Mouse (Mus musculus): ENCODE measurements around the gene Ssh1. TPM values are rescaled to one million over a fixed set of nuclear protein-coding genes. Genes with fewer than 3 reads are reported as not detected.
A peak's percentile ranks its signal among the peaks of the same experiment; 100 is the strongest.

Ssh1 gene
- polyA plus RNA-seq, 1 experiment from 2014 or later: 28.2 TPM

DNA sequence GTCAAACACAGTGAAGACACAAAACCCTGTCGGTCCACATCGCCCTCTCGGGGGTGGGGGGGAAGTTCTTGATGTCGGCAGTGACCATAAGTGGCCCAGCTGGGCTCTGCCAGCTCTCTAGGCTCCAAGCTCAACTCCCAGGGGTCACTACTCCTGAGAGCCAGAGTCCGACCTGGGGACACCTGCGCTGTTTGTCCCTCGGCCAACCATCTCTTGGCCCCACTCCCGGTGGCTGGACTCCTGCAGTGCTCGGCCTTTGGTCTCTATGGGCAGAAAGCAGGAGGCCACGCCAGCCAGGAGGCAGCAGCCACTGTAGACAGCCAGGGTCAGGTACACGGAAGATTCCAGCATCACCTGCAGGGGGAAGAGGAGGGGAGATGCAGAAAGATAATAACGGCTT is 34.4 kb upstream of the Ssh1 start:
- WGBS: 87% methylated on average over 12 of the region's 12 CpGs
- no peak for ATAC-seq (ENCODE audit: low FRiP score, low TSS enrichment)

DNA sequence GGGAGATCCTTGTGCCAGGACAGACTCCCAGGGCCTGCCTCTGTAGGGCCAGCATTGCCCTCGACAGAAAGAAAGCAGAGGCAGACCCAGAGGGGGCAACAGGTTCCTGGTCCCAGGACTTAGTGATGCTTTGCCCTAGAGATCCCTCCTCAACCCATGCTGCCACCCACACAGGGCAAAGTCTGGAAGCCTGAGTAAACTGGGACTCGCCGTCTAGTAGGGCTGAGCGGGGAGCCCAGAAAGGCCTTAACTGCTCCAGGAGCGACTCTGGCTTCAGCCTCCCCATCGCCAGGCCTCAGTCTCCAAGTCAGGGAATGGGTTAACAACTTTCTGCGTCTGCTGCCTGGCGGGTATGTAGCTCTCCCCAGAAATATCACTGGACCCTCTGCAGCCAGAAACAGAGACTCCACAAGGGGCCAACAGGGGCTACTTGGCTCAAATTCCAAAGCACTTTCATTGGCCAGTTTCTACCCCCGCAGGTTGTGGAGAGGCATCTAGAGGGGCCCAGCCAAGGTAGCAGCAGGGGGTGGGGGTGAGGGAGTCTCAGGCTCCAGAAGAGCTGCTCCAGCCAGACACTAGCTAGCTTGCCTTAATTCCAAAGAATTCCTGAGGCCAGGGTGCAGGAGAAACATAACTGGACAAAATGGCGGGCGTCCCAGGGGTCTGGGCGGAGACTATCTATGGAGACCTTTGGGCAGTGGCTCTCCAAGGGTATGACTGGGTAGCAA is 33.7 kb upstream of the Ssh1 start:
- H3K4me2 ChIP-seq (replicated peaks; ENCODE audit: low read depth, low read length): no peak overlapping the region
- no peaks in the 10 kb centered on the region for H3K4me1 ChIP-seq (ENCODE audit: control insufficient read depth, insufficient read depth, low read length)
- no peak overlapping the region for H3K27ac ChIP-seq (ENCODE audit: low read depth, low read length)
- no peak overlapping the region for H3K9ac ChIP-seq (ENCODE audit: low read depth, low read length)
- H3K27me3 ChIP-seq (ENCODE audit: control insufficient read depth, insufficient read depth, low read length): no peaks in the 10 kb centered on the region
- H3K9me3 ChIP-seq (ENCODE audit: control insufficient read depth, low read length): no peaks in the 10 kb centered on the region
- ATAC-seq (ENCODE audit: low FRiP score, low TSS enrichment): no peak
- no peaks in the 10 kb centered on the region for H3K36me3 ChIP-seq (ENCODE audit: control insufficient read depth, insufficient read depth, low read length)
- WGBS: 85% methylated on average over 12 of the region's 12 CpGs
- H3K4me3 ChIP-seq (ENCODE audit: low read length): no peak overlapping the region

More for the DNA sequence above, 34.4 kb upstream of the Ssh1 start:
- no peaks in the 10 kb centered on the region for H3K4me1 ChIP-seq (ENCODE audit: control insufficient read depth, insufficient read depth, low read length)
- H3K27ac ChIP-seq (ENCODE audit: low read depth, low read length): no peak overlapping the region
- H3K4me3 ChIP-seq (ENCODE audit: low read length): no peak overlapping the region
- no peak overlapping the region for H3K4me2 ChIP-seq (replicated peaks; ENCODE audit: low read depth, low read length)
- no peaks in the 10 kb centered on the region for H3K9me3 ChIP-seq (ENCODE audit: control insufficient read depth, low read length)
- no peaks in the 10 kb centered on the region for H3K36me3 ChIP-seq (ENCODE audit: control insufficient read depth, insufficient read depth, low read length)
- H3K27me3 ChIP-seq (ENCODE audit: control insufficient read depth, insufficient read depth, low read length): no peaks in the 10 kb centered on the region
- no peak overlapping the region for H3K9ac ChIP-seq (ENCODE audit: low read depth, low read length)

DNA sequence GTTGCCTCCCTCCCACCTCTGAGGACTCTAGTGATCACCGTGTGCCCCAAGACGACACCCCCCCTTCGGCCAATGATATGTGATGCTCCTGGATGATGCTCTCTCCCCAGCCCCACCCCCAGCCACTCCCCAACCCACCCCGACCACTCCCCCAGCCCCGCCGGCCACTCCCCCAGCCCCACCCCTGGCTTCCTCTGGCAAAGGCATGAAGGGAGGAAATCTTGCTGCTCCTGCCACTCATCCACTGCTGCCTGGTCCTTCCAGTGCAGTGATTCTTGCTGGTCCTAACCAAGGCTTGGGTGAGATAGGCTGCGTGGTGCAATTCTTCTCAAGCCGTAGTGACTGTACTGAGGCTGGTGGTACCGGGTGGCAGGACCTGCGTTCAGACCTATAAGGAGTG is 31.2 kb upstream of the Ssh1 start:
- Histone ChIP-seq H3K36me3 (ENCODE audit: control insufficient read depth, insufficient read depth, low read length) (no peaks in the 10 kb centered on the region), H3K4me3 (ENCODE audit: low read length) (no peak overlapping the region), H3K27me3 (ENCODE audit: control insufficient read depth, insufficient read depth, low read length) (no peaks in the 10 kb centered on the region), H3K27ac (ENCODE audit: low read depth, low read length) (no peak overlapping the region), H3K4me2 (replicated peaks; ENCODE audit: low read depth, low read length) (peak overlapping the region; percentile 6; the same call in 1 of the 2 replicates), H3K4me1 (ENCODE audit: control insufficient read depth, insufficient read depth, low read length) (no peaks in the 10 kb centered on the region), H3K9ac (ENCODE audit: low read depth, low read length) (no peak overlapping the region), H3K9me3 (ENCODE audit: control insufficient read depth, low read length) (no peaks in the 10 kb centered on the region)
- WGBS: 9% methylated on average over 10 of the region's 10 CpGs
- 0 out of 2 replicates have a peak, but pooled peaks have one; percentile 24 for ATAC-seq (ENCODE audit: low FRiP score, low TSS enrichment)

DNA sequence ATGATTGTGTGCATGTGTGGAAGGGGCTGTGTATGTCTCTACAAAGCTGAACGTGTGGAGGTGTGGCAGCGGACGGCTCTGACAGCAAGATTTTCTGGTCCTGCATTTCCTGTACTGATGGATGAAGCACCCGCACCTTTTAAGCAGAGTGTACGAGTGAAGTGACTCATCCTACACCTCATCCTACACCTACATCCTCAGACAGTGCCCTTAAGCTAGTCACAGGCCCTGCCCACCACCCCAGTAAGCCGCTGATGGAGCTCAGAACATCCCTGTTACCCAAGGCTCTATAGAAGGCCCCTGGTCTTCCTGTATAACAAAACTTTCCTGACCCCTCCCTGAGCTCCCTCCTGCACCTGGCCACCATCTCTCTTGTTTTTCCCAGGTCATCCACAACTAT is 30.7 kb upstream of the Ssh1 start:
- H3K4me2 ChIP-seq (replicated peaks; ENCODE audit: low read depth, low read length): peak overlapping the region; percentile 6; the same call in 1 of the 2 replicates
- ATAC-seq (ENCODE audit: low FRiP score, low TSS enrichment): no peak
- H3K4me3 ChIP-seq (ENCODE audit: low read length): no peak overlapping the region
- H3K36me3 ChIP-seq (ENCODE audit: control insufficient read depth, insufficient read depth, low read length): no peaks in the 10 kb centered on the region
- no peaks in the 10 kb centered on the region for H3K4me1 ChIP-seq (ENCODE audit: control insufficient read depth, insufficient read depth, low read length)
- 60% methylated on average over 6 of the region's 6 CpGs for WGBS
- H3K27ac ChIP-seq (ENCODE audit: low read depth, low read length): no peak overlapping the region
- no peaks in the 10 kb centered on the region for H3K9me3 ChIP-seq (ENCODE audit: control insufficient read depth, low read length)
- no peak overlapping the region for H3K9ac ChIP-seq (ENCODE audit: low read depth, low read length)
- H3K27me3 ChIP-seq (ENCODE audit: control insufficient read depth, insufficient read depth, low read length): no peaks in the 10 kb centered on the region

DNA sequence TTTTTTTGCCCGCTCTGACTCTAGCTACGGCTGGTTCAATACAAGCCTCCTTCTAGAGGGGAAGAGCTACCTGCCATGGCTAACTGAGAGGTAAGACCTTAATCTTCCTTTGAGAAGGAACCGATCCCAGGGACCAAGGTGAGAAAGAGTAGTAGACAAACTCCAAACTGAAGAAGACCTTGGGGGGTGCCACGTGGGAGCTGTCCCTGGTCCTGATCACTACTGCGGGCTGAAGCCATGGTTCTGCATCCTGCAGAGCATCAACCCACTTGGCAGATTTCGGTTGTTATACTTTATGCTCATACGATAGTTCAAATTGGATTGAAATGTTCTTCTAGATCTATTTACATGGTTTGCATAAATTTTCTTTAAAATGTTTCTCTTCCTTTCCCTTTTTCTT is 21.4 kb upstream of the Ssh1 start:
- Histone ChIP-seq H3K27me3 (ENCODE audit: control insufficient read depth, insufficient read depth, low read length) (no peaks in the 10 kb centered on the region), H3K27ac (ENCODE audit: low read depth, low read length) (no peak overlapping the region), H3K4me2 (replicated peaks; ENCODE audit: low read depth, low read length) (no peak overlapping the region), H3K4me1 (ENCODE audit: control insufficient read depth, insufficient read depth, low read length) (no peaks in the 10 kb centered on the region), H3K36me3 (ENCODE audit: control insufficient read depth, insufficient read depth, low read length) (no peaks in the 10 kb centered on the region), H3K9me3 (ENCODE audit: control insufficient read depth, low read length) (no peaks in the 10 kb centered on the region), H3K9ac (ENCODE audit: low read depth, low read length) (no peak overlapping the region), H3K4me3 (ENCODE audit: low read length) (no peak overlapping the region)
- no peak for ATAC-seq (ENCODE audit: low FRiP score, low TSS enrichment)
- 66% methylated on average over 7 of the region's 7 CpGs for WGBS

DNA sequence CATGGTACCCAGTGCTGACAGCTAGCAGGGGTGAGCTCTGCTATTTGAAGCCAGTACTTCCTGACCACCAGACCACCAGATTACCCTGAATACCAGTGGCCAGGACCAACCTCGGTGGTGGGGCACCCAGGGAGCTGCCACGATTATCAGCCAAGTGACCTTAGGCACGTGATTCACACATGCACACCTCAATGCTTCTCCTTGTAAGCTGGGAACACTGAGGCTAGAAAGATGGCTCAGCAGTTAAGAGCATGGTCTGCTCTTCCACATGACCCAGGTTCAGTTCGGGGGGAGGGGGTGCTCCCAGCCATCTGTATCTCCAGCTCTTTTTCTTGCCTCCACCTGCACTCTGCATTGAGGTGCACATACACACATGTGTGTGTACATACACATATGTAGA is 15.4 kb upstream of the Ssh1 start:
- no peak overlapping the region for H3K9ac ChIP-seq (ENCODE audit: low read depth, low read length)
- H3K27me3 ChIP-seq (ENCODE audit: control insufficient read depth, insufficient read depth, low read length): no peaks in the 10 kb centered on the region
- no peaks in the 10 kb centered on the region for H3K36me3 ChIP-seq (ENCODE audit: control insufficient read depth, insufficient read depth, low read length)
- H3K4me2 ChIP-seq (replicated peaks; ENCODE audit: low read depth, low read length): no peak overlapping the region
- H3K9me3 ChIP-seq (ENCODE audit: control insufficient read depth, low read length): no peaks in the 10 kb centered on the region
- no peak for ATAC-seq (ENCODE audit: low FRiP score, low TSS enrichment)
- H3K4me3 ChIP-seq (ENCODE audit: low read length): no peak overlapping the region
- H3K27ac ChIP-seq (ENCODE audit: low read depth, low read length): no peak overlapping the region
- WGBS: 72% methylated on average over 4 of the region's 4 CpGs
- no peaks in the 10 kb centered on the region for H3K4me1 ChIP-seq (ENCODE audit: control insufficient read depth, insufficient read depth, low read length)

GRCm38 (mm10) chr5:114007753-114008453 is 14.2 kb upstream of the Ssh1 start:
- no peak overlapping the region for H3K9ac ChIP-seq (ENCODE audit: low read depth, low read length)
- WGBS: 77% methylated on average over 12 of the region's 12 CpGs
- no peak for ATAC-seq (ENCODE audit: low FRiP score, low TSS enrichment)

GRCm38 (mm10) chr5:114006974-114007373 is 13.3 kb upstream of the Ssh1 start:
- Histone ChIP-seq H3K27ac (ENCODE audit: low read depth, low read length) (no peak overlapping the region), H3K9me3 (ENCODE audit: control insufficient read depth, low read length) (no peaks in the 10 kb centered on the region), H3K9ac (ENCODE audit: low read depth, low read length) (no peak overlapping the region), H3K4me1 (ENCODE audit: control insufficient read depth, insufficient read depth, low read length) (no peaks in the 10 kb centered on the region), H3K4me3 (ENCODE audit: low read length) (no peak overlapping the region), H3K36me3 (ENCODE audit: control insufficient read depth, insufficient read depth, low read length) (no peaks in the 10 kb centered on the region), H3K4me2 (replicated peaks; ENCODE audit: low read depth, low read length) (no peak overlapping the region), H3K27me3 (ENCODE audit: control insufficient read depth, insufficient read depth, low read length) (no peaks in the 10 kb centered on the region)
- 60% methylated on average over 4 of the region's 4 CpGs for WGBS
- ATAC-seq (ENCODE audit: low FRiP score, low TSS enrichment): no peak; the same call in 1 of the 2 replicates

More at GRCm38 (mm10) chr5:114007753-114008453, 14.2 kb upstream of the Ssh1 start:
- Histone ChIP-seq H3K4me1 (ENCODE audit: control insufficient read depth, insufficient read depth, low read length) (no peaks in the 10 kb centered on the region), H3K9me3 (ENCODE audit: control insufficient read depth, low read length) (no peaks in the 10 kb centered on the region), H3K27me3 (ENCODE audit: control insufficient read depth, insufficient read depth, low read length) (no peaks in the 10 kb centered on the region), H3K4me2 (replicated peaks; ENCODE audit: low read depth, low read length) (no peak overlapping the region), H3K4me3 (ENCODE audit: low read length) (no peak overlapping the region), H3K36me3 (ENCODE audit: control insufficient read depth, insufficient read depth, low read length) (no peaks in the 10 kb centered on the region), H3K27ac (ENCODE audit: low read depth, low read length) (no peak overlapping the region)

- Histone ChIP-seq H3K9ac (ENCODE audit: low read depth, low read length) (no peak overlapping the region), H3K4me2 (replicated peaks; ENCODE audit: low read depth, low read length) (no peak overlapping the region), H3K27me3 (ENCODE audit: control insufficient read depth, insufficient read depth, low read length) (no peaks in the 10 kb centered on the region), H3K4me1 (ENCODE audit: control insufficient read depth, insufficient read depth, low read length) (no peaks in the 10 kb centered on the region), H3K9me3 (ENCODE audit: control insufficient read depth, low read length) (no peaks in the 10 kb centered on the region), H3K4me3 (ENCODE audit: low read length) (no peak overlapping the region), H3K27ac (ENCODE audit: low read depth, low read length) (no peak overlapping the region), H3K36me3 (ENCODE audit: control insufficient read depth, insufficient read depth, low read length) (no peaks in the 10 kb centered on the region)
- WGBS: 24% methylated on average over 5 of the region's 5 CpGs
- no peak for ATAC-seq (ENCODE audit: low FRiP score, low TSS enrichment)
Observed at GRCm38 (mm10) chr5:114005100-114005499, 11.4 kb upstream of the Ssh1 start.

All from kidney, embryonic 14.5 days (tissue).